Mouse (Mus musculus) cerebral cortex, adult 2 months (tissue): ENCODE results near the gene Fgf4.

Experiments
- WGBS: fragments of 180-500 bp; shearing (Covaris S2); methylation state at CpG from one replicate; pipeline ENCODE4 v1.1.7; 2018; 5-methylcytosine and 5-hydroxymethylcytosine counted together

Fgf4 gene

GRCm38 (mm10) chr7:144867161-144867560 lies 20.0 kb downstream of the Fgf4 start:
- 77% methylated on average over 4 of the region's 4 CpGs for WGBS

- 87% methylated on average over 8 of the region's 8 CpGs for WGBS
Observed at GRCm38 (mm10) chr7:144867602-144868001, 20.4 kb downstream of the Fgf4 start.

GRCm38 (mm10) chr7:144872420-144872819 lies 25.3 kb downstream of the Fgf4 start:
- WGBS, result 90% methylated on average over 4 of the region's 4 CpGs

- WGBS, result 86% methylated on average over 4 of the region's 4 CpGs
Observed at GRCm38 (mm10) chr7:144873160-144873559, 26.0 kb downstream of the Fgf4 start.

GRCm38 (mm10) chr7:144874226-144874625 lies 27.1 kb downstream of the Fgf4 start:
- WGBS, result 84% methylated on average over 4 of the region's 4 CpGs

- 100% methylated on average over 1 of the region's 1 CpGs for WGBS
Observed at GRCm38 (mm10) chr7:144878401-144878800, 31.2 kb downstream of the Fgf4 start.

- 70% methylated on average over 2 of the region's 2 CpGs for WGBS
Observed at GRCm38 (mm10) chr7:144883106-144883505, 35.9 kb downstream of the Fgf4 start.

- WGBS, result 84% methylated on average over 2 of the region's 2 CpGs
Observed at GRCm38 (mm10) chr7:144887672-144888071, 40.5 kb downstream of the Fgf4 start.

GRCm38 (mm10) chr7:144888564-144889299 lies 41.6 kb downstream of the Fgf4 start:
- WGBS, result 32% methylated on average over 18 of the region's 18 CpGs

- 82% methylated on average over 1 of the region's 1 CpGs for WGBS
Observed at GRCm38 (mm10) chr7:144890661-144891060, 43.5 kb downstream of the Fgf4 start.

- 78% methylated on average over 2 of the region's 2 CpGs for WGBS
Observed at GRCm38 (mm10) chr7:144891863-144892262, 44.7 kb downstream of the Fgf4 start.

- WGBS, result 62% methylated on average over 6 of the region's 6 CpGs
Observed at GRCm38 (mm10) chr7:144892322-144892721, 45.2 kb downstream of the Fgf4 start.

- WGBS, result 14% methylated on average over 5 of the region's 5 CpGs
Observed at GRCm38 (mm10) chr7:144894191-144894590, 47.0 kb downstream of the Fgf4 start.

- 3% methylated on average over 4 of the region's 4 CpGs for WGBS
Observed at GRCm38 (mm10) chr7:144894706-144895105, 47.5 kb downstream of the Fgf4 start.

GRCm38 (mm10) chr7:144895305-144896111 lies 48.3 kb downstream of the Fgf4 start:
- under 1% methylated on average over 37 of the region's 37 CpGs for WGBS

- WGBS, result 2% methylated on average over 65 of the region's 65 CpGs
Observed at GRCm38 (mm10) chr7:144896294-144897218, 49.4 kb downstream of the Fgf4 start, which contains the start of gene Fgf15. Gene Fgf15, plus strand, starts transcription at chr7:144896531.

GRCm38 (mm10) chr7:144898506-144898905 lies 51.3 kb downstream of the Fgf4 start:
- WGBS, result 68% methylated on average over 6 of the region's 6 CpGs

GRCm38 (mm10) chr7:144905514-144905913 lies 58.3 kb downstream of the Fgf4 start:
- 95% methylated on average over 3 of the region's 3 CpGs for WGBS

GRCm38 (mm10) chr7:144906708-144907397 lies 59.7 kb downstream of the Fgf4 start:
- WGBS, result 10% methylated on average over 28 of the region's 28 CpGs

GRCm38 (mm10) chr7:144907793-144908192 lies 60.6 kb downstream of the Fgf4 start:
- WGBS, result 23% methylated on average over 8 of the region's 8 CpGs

GRCm38 (mm10) chr7:144908705-144909104 lies 61.5 kb downstream of the Fgf4 start:
- WGBS, result 21% methylated on average over 7 of the region's 7 CpGs
